Mouse (Mus musculus) bone marrow macrophage, adult 2 months (primary cell): Measurements from ENCODE around the gene Rab5b. TPM values are rescaled to one million over a fixed set of nuclear protein-coding genes. Genes with fewer than 3 reads are reported as not detected.

ENCODE experiments used
- H3K27ac ChIP-seq: 2 replicates; pipeline ENCODE4 v1.5.1; 2012; ENCODE audit warnings: low read depth, low read length; ENCODE audit not compliant: insufficient read depth
- H3K4me1 ChIP-seq: 2 replicates; pipeline ENCODE4 v1.6.1; 2012; ENCODE audit warnings: low read length; ENCODE audit not compliant: control insufficient read depth, insufficient read depth
- H3K4me3 ChIP-seq: 2 replicates; pipeline ENCODE4 v1.5.1; 2012; ENCODE audit warnings: mild to moderate bottlenecking, low read length, moderate library complexity; ENCODE audit not compliant: insufficient read depth
- CTCF ChIP-seq: IDR thresholded peaks from 2 replicates; pipeline ENCODE4 v1.5.1; 2012; ENCODE audit warnings: low read depth, mild to moderate bottlenecking, low read length, moderate library complexity
- POLR2A ChIP-seq: IDR thresholded peaks from 2 replicates; pipeline ENCODE4 v1.6.1; 2012; ENCODE audit warnings: mild to moderate bottlenecking, low read depth, low read length, borderline replicate concordance
- polyA plus RNA-seq: library from polyadenylated mRNA; stranded (reverse); fragments of >200 nt; gene quantifications from 2 replicates; pipeline ENCODE4 v1.2.4, GENCODE M21; 2012; ENCODE audit not compliant: missing spikeins, insufficient read depth, insufficient read length

Gene Rab5b
- polyA plus RNA-seq, 1 experiment: 131 TPM

GRCm38 (mm10) chr10:128664808-128665207 lies 31.3 kb downstream of the Rab5b start:
- Histone ChIP-seq H3K4me3 (no peak overlapping the region), H3K4me1 (no peaks in the 10 kb centered on the region), H3K27ac (no peak overlapping the region)
- TF ChIP-seq POLR2A (no peak), CTCF (no peak)

DNA sequence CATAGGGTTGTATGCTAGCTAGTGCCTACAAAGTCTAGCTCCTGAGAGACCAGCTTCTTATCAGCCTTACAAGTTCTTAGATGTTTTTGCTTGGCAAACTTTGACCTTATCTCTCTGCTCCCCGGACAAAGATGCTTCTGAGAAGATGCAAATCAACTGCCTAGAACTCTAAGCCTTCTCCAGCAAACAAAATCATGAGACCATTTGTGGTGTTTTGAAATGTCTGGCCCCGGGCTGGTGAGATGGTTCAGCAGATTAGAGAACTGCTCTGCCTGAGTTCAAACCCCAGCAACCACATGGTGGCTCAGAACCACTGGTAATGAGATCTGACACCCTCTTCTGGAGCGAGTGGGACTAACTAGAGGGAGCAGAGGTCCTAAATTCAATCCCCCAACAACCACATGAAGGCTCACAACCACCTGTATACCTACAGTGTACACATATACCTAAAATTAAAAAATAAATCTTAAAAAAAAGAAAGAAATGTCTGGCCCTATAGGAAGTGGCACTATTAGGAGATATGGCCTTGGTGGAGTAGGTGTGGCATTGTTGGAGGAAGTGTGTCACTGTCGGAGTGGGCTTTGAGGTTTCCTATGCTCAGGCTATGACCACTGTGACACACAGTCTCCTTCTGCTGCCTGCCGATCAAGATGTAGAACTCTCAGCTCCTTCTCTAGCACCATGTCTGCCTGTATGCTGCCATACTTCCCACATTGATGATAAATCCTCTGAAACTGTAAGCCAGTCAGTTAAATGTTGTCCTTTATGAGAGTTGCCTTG lies 32.4 kb downstream of the Rab5b start:
- TF ChIP-seq CTCF (no peak), POLR2A (no peak)
- H3K27ac ChIP-seq: no peak overlapping the region

DNA sequence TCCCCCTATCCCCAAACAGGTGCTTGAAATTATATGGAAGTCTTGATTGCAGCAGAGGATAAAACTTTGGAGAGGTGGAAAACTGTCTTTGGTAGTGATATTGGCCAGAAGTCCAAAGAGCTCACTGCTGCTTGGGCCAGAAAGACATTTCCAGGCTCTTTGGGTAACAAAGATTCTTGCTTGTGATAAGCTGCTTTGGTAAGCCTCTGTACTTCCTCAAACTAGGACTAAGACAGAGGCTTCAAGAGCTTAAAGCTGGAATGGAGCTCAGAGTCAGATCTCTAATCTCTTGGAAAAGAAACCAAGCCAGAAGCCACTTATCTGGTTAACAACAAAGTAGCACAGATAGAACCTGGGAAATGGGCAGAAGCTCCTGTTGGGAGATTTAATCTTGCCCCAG lies 33.6 kb downstream of the Rab5b start:
- H3K4me3 ChIP-seq: no peak overlapping the region
- no peak for TF ChIP-seq POLR2A
- TF ChIP-seq CTCF: no peak
- H3K4me1 ChIP-seq: no peaks in the 10 kb centered on the region
- no peak overlapping the region for H3K27ac ChIP-seq

More for the DNA sequence above, 32.4 kb downstream of the Rab5b start:
- Histone ChIP-seq H3K4me1 (no peaks in the 10 kb centered on the region), H3K4me3 (no peak overlapping the region)

- TF ChIP-seq CTCF (no peak), POLR2A (no peak)
- Histone ChIP-seq H3K4me3 (no peak overlapping the region), H3K4me1 (no peaks in the 10 kb centered on the region), H3K27ac (no peak overlapping the region)
Measured at GRCm38 (mm10) chr10:128659490-128659889, 36.6 kb downstream of the Rab5b start.

GRCm38 (mm10) chr10:128657844-128658243 lies 38.2 kb downstream of the Rab5b start:
- Histone ChIP-seq H3K4me3 (no peak overlapping the region), H3K4me1 (no peaks in the 10 kb centered on the region)
- TF ChIP-seq POLR2A: no peak
- no peak for TF ChIP-seq CTCF

DNA sequence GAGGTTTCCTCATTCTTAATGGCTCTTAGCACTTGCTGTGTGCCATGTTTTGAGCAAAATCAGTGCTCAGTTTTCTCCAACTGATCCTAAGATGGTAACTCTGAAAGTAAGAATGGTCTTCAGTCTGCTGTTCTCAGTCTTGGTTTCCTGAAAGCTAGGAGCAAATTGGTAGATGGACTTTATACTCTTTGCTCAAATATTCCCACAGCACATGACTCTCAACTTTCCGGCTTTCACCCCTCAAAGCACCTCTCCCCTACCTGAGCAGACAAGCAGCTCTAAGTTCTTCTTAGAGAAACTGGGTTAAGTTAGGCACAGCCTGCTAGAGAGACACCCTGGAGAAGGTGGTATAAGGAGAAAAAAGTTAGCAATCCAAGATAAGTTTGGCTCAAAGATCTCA lies 39.3 kb downstream of the Rab5b start:
- no peak for TF ChIP-seq CTCF
- TF ChIP-seq POLR2A: no peak
- Histone ChIP-seq H3K4me3 (no peak overlapping the region), H3K4me1 (no peaks in the 10 kb centered on the region), H3K27ac (no peak overlapping the region)

More at GRCm38 (mm10) chr10:128657844-128658243, 38.2 kb downstream of the Rab5b start:
- no peak overlapping the region for H3K27ac ChIP-seq

DNA sequence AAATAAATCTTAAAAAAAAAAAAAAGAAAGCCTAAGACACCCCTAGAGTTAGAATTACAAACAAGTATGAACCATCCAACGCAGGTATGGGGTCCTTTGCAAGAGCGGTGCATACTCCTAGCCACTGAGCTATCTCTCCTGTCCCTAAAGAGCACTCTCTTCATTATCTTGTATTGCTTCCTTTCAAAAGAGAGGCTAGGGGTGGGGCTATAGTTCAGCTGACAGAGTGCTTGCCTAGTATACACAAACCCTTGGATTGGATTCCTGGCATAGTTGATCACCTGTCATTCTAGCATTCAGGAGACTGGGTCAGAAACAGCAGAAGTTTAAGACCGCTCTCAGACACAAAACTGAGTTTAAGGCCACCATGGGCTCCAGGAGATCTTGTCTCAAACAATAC lies 40.8 kb downstream of the Rab5b start:
- H3K27ac ChIP-seq: no peak overlapping the region
- no peak for TF ChIP-seq POLR2A
- H3K4me1 ChIP-seq: no peaks in the 10 kb centered on the region
- H3K4me3 ChIP-seq: no peak overlapping the region

GRCm38 (mm10) chr10:128653866-128654265 lies 42.2 kb downstream of the Rab5b start:
- Histone ChIP-seq H3K4me1 (no peaks in the 10 kb centered on the region), H3K4me3 (no peak overlapping the region), H3K27ac (no peak overlapping the region)
- no peak for TF ChIP-seq CTCF
- TF ChIP-seq POLR2A: no peak

DNA sequence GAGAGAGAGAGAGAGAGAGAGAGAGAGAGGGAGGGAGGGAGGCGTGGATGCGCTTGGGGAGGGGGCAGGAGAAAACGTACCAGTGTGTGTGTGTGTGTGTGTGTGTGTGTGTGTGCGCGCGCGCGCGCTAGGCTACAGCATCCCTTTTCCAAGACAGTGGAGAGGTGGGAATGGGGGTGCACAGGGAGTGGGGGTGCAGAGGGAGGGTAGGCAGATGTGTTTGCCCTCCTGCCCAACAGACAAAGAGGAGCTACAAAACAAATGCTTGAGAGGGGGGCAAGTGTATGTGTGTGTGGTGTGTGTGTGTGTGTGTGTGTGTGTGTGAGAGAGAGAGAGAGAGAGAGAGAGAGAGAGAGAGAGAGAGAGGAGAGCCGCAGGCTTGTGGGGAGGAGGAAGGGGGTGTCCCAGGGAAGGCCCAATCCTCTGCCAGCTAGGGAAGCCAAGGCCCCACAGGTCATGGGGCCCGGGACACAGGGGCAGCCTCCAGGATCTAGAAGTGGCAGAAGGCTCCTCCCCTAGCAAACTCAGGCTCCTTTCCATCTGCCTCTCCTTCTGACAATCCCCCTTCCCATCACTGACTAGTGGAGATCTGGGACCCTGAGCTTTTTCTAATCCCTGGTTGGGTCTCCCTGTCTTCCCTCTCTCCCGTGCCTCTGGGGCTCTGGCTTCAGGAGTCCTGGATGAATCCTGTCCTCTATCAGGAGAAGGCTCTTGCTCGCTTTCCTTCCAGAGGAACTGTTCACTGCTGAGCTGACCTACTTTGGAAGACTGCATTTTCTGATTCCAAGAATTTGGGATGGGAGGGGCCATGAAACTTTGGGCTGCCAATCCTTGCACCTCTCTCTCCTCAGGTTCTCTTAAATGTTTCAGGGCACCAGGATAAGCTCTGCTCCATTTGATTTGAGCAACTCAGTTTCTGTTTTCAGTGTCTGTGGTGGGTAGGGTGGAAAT lies 49.6 kb downstream of the Rab5b start:
- TF ChIP-seq CTCF (no peak), POLR2A (no peak)
- H3K4me3 ChIP-seq: no peak overlapping the region
- H3K27ac ChIP-seq: no peak overlapping the region

More for the DNA sequence above, 49.6 kb downstream of the Rab5b start:
- H3K4me1 ChIP-seq: no peaks in the 10 kb centered on the region
